Mouse (Mus musculus) spleen, postnatal 36 days (tissue): ENCODE data around the gene Ipo11.

ENCODE experiments used
- DNase-seq, 2 experiments: peaks; one replicate each; pipeline ENCODE4 v3.0.0; 2022; ENCODE audit warnings: low spot score in 2 of 2, mixed read lengths in 1 of 2

The Ipo11 gene

GRCm38 (mm10) chr13:106904637-106905036 is 32.1 kb downstream of the Ipo11 start:
- DNase-seq, result no peak

GRCm38 (mm10) chr13:106894284-106894683 is 42.5 kb downstream of the Ipo11 start:
- DNase-seq, result no peak

- DNase-seq, result no peak
Measured at GRCm38 (mm10) chr13:106893701-106894100, 43.1 kb downstream of the Ipo11 start.

- peak; percentile 53 to 73 for DNase-seq
Measured at GRCm38 (mm10) chr13:106893196-106893595, 43.6 kb downstream of the Ipo11 start.

- DNase-seq, result no peak
Measured at GRCm38 (mm10) chr13:106887364-106887763, 49.4 kb downstream of the Ipo11 start.

GRCm38 (mm10) chr13:106884249-106884648 is 52.5 kb downstream of the Ipo11 start:
- DNase-seq, result no peak

- DNase-seq, result peak in 1 of 2 experiments; percentile 11
Measured at GRCm38 (mm10) chr13:106876278-106876677, 60.5 kb downstream of the Ipo11 start.

GRCm38 (mm10) chr13:106865547-106865946 is 71.2 kb downstream of the Ipo11 start:
- DNase-seq, result peak in 1 of 2 experiments; percentile 12

- no peak for DNase-seq
Measured at GRCm38 (mm10) chr13:106858779-106859178, 78.0 kb downstream of the Ipo11 start.

- DNase-seq, result no peak
Measured at GRCm38 (mm10) chr13:106856556-106856955, 80.2 kb downstream of the Ipo11 start.

- no peak for DNase-seq
Measured at GRCm38 (mm10) chr13:106847534-106847933, 89.2 kb downstream of the Ipo11 start.

- DNase-seq, result no peak
Measured at GRCm38 (mm10) chr13:106844928-106845327, 91.8 kb downstream of the Ipo11 start.

GRCm38 (mm10) chr13:106842542-106842941 is 94.2 kb downstream of the Ipo11 start:
- DNase-seq, result no peak

- no peak for DNase-seq
Measured at GRCm38 (mm10) chr13:106838778-106839177, 98.0 kb downstream of the Ipo11 start.

- no peak for DNase-seq
Measured at GRCm38 (mm10) chr13:106836527-106836879, 100.3 kb downstream of the Ipo11 start.

- peak; percentile 69 to 73 for DNase-seq
Measured at GRCm38 (mm10) chr13:106835844-106836526, 100.8 kb downstream of the Ipo11 start.

- no peak for DNase-seq
Measured at GRCm38 (mm10) chr13:106830029-106830428, 106.7 kb downstream of the Ipo11 start.

- DNase-seq, result no peak
Measured at GRCm38 (mm10) chr13:106829327-106829997, 107.3 kb downstream of the Ipo11 start.

- no peak for DNase-seq
Measured at GRCm38 (mm10) chr13:106825618-106826017, 111.1 kb downstream of the Ipo11 start.

GRCm38 (mm10) chr13:106823875-106824191 is 112.9 kb downstream of the Ipo11 start:
- DNase-seq, result no peak

- DNase-seq, result no peak
Measured at GRCm38 (mm10) chr13:106823121-106823874, 113.5 kb downstream of the Ipo11 start.

- DNase-seq, result no peak
Measured at GRCm38 (mm10) chr13:106820149-106820548, 116.6 kb downstream of the Ipo11 start.

- DNase-seq, result no peak
Measured at GRCm38 (mm10) chr13:106819749-106820148, 117.0 kb downstream of the Ipo11 start.
